Mouse (Mus musculus): Measurements from ENCODE around the gene Trank1.

The Trank1 gene

GRCm38 (mm10) chr9:111311031-111311842 lies at the start of gene Trank1:
Gene Trank1 (plus strand): TSS chr9:111311739.
- in situ Hi-C loops (cut with MboI), result no loop called here

- in situ Hi-C loops (cut with MboI), result no loop called here
Observed at GRCm38 (mm10) chr9:111267998-111268397, 43.5 kb upstream of the Trank1 start.

GRCm38 (mm10) chr9:111270606-111271005 lies 40.9 kb upstream of the Trank1 start:
- in situ Hi-C loops (cut with MboI), result no loop called here

GRCm38 (mm10) chr9:111271056-111271433 lies 40.5 kb upstream of the Trank1 start:
- in situ Hi-C loops (cut with MboI), result no loop called here

GRCm38 (mm10) chr9:111271434-111272160 lies 39.9 kb upstream of the Trank1 start, which contains the start of the genes Mlh1 and Epm2aip1:
Gene Mlh1 (minus strand): TSS chr9:111271791.
Gene Epm2aip1 (plus strand): TSS chr9:111271929.
- in situ Hi-C loops (cut with MboI), result no loop called here

- in situ Hi-C loops (cut with MboI), result no loop called here
Observed at GRCm38 (mm10) chr9:111272356-111272755, 39.2 kb upstream of the Trank1 start.

- in situ Hi-C loops (cut with MboI), result no loop called here
Observed at GRCm38 (mm10) chr9:111272996-111273785, 38.3 kb upstream of the Trank1 start.

- in situ Hi-C loops (cut with MboI), result no loop called here
Observed at GRCm38 (mm10) chr9:111273958-111274357, 37.6 kb upstream of the Trank1 start.

- in situ Hi-C loops (cut with MboI), result no loop called here
Observed at GRCm38 (mm10) chr9:111275156-111275555, 36.4 kb upstream of the Trank1 start.

- in situ Hi-C loops (cut with MboI), result no loop called here
Observed at GRCm38 (mm10) chr9:111285061-111285460, 26.5 kb upstream of the Trank1 start.

- in situ Hi-C loops (cut with MboI), result no loop called here
Observed at GRCm38 (mm10) chr9:111285676-111286075, 25.9 kb upstream of the Trank1 start.

- in situ Hi-C loops (cut with MboI), result no loop called here
Observed at GRCm38 (mm10) chr9:111286468-111286867, 25.1 kb upstream of the Trank1 start.

GRCm38 (mm10) chr9:111287956-111288355 lies 23.6 kb upstream of the Trank1 start:
- in situ Hi-C loops (cut with MboI), result no loop called here

GRCm38 (mm10) chr9:111289294-111289831 lies 22.2 kb upstream of the Trank1 start:
- in situ Hi-C loops (cut with MboI), result no loop called here

GRCm38 (mm10) chr9:111289832-111290339 lies 21.7 kb upstream of the Trank1 start:
- in situ Hi-C loops (cut with MboI), result no loop called here

- in situ Hi-C loops (cut with MboI), result no loop called here
Observed at GRCm38 (mm10) chr9:111290539-111291100, 20.9 kb upstream of the Trank1 start.

- in situ Hi-C loops (cut with MboI), result no loop called here
Observed at GRCm38 (mm10) chr9:111293234-111293633, 18.3 kb upstream of the Trank1 start.

GRCm38 (mm10) chr9:111294911-111295310 lies 16.6 kb upstream of the Trank1 start:
- in situ Hi-C loops (cut with MboI), result no loop called here

GRCm38 (mm10) chr9:111295323-111295722 lies 16.2 kb upstream of the Trank1 start:
- in situ Hi-C loops (cut with MboI), result no loop called here

GRCm38 (mm10) chr9:111296433-111296832 lies 15.1 kb upstream of the Trank1 start:
- in situ Hi-C loops (cut with MboI), result no loop called here

GRCm38 (mm10) chr9:111298606-111299005 lies 12.9 kb upstream of the Trank1 start:
- in situ Hi-C loops (cut with MboI), result no loop called here

All from mature B cell (primary cell).